Mouse (Mus musculus) CH12.LX (cell line): Measurements from ENCODE around the gene Spred2. TPM values are rescaled to one million over a fixed set of nuclear protein-coding genes. Genes with fewer than 3 reads are reported as not detected.

Experiments
- DNase-seq: peaks from one replicate; pipeline ENCODE4 v3.0.0-alpha.2; 2013; ENCODE audit errors: extremely low read depth
- H3K27ac ChIP-seq: 2 replicates; pipeline ENCODE4 v1.5.1; 2012; ENCODE audit warnings: low read depth, mild to moderate bottlenecking, control low read depth, moderate library complexity; ENCODE audit not compliant: insufficient read depth
- H3K27me3 ChIP-seq: replicated peaks from 2 replicates; pipeline ENCODE3; 2012; ENCODE audit warnings: inconsistent platforms
- H3K36me3 ChIP-seq, 2 experiments: replicated peaks in 1 of 2; 2 replicates each; pipeline versions ENCODE3 to v1.6.1; 2012; ENCODE audit warnings: inconsistent platforms in 1 of 2, low read length in 1 of 2, mild to moderate bottlenecking in 1 of 2, mixed read lengths in 1 of 2, moderate library complexity in 1 of 2; ENCODE audit not compliant: control insufficient read depth in 1 of 2, insufficient read depth in 1 of 2
- H3K4me1 ChIP-seq, 2 experiments: 2 replicates each; pipeline ENCODE4 v1.6.1; 2012; ENCODE audit warnings: inconsistent platforms in 1 of 2, moderate library complexity in 1 of 2; ENCODE audit not compliant: insufficient read depth in 2 of 2, control insufficient read depth in 1 of 2
- H3K4me2 ChIP-seq: 2 replicates; pipeline ENCODE4 v1.6.1; 2012; ENCODE audit warnings: low read depth, mild to moderate bottlenecking, control low read depth; ENCODE audit not compliant: poor library complexity, insufficient read depth, severe bottlenecking
- H3K4me3 ChIP-seq, 3 experiments: fragments of 150-350 bp in 1 of 3; sonication (generic) in 1 of 3; replicated peaks in 1 of 3; 2 replicates each; pipeline versions ENCODE3 to v1.5.1; 2011 to 2012; ENCODE audit warnings: low read depth in 2 of 3, low read length in 2 of 3, mild to moderate bottlenecking in 2 of 3, moderate library complexity in 2 of 3, control low read depth in 1 of 3, improper control_type of control experiment in 1 of 3, inconsistent platforms in 1 of 3, mixed read lengths in 1 of 3; ENCODE audit not compliant: poor library complexity in 1 of 3
- H3K79me2 ChIP-seq: replicated peaks from 2 replicates; pipeline ENCODE4 v1.6.1; 2012; ENCODE audit warnings: mild to moderate bottlenecking, moderate library complexity; ENCODE audit not compliant: control insufficient read depth, poor library complexity, insufficient read depth, severe bottlenecking; ENCODE audit errors: extremely low read depth
- H3K9ac ChIP-seq: 2 replicates; pipeline ENCODE4 v1.6.1; 2012; ENCODE audit warnings: low read depth, mild to moderate bottlenecking, control low read depth, moderate library complexity; ENCODE audit not compliant: insufficient read depth
- H3K9me3 ChIP-seq: replicated peaks from 2 replicates; pipeline ENCODE3; 2012; ENCODE audit warnings: low read length, inconsistent platforms, mixed read lengths
- BHLHE40 ChIP-seq: IDR thresholded peaks from 2 replicates; pipeline ENCODE4 v1.6.1; 2011; ENCODE audit warnings: mild to moderate bottlenecking, low read depth, low read length, improper control_type of control experiment
- CHD1 ChIP-seq: IDR thresholded peaks from 2 replicates; pipeline ENCODE4 v1.6.1; 2012; ENCODE audit warnings: low read depth, low read length, improper control_type of control experiment, inconsistent platforms
- CHD2 ChIP-seq: IDR thresholded peaks from 2 replicates; pipeline ENCODE4 v1.6.1; 2011; ENCODE audit warnings: low read length, improper control_type of control experiment
- CTCF ChIP-seq, 2 experiments: IDR thresholded peaks in 1 of 2; conservative IDR thresholded peaks in 1 of 2; 2 replicates each; pipeline ENCODE4 v1.5.1; 2011 to 2012; ENCODE audit warnings: low read depth in 2 of 2, low read length in 2 of 2, improper control_type of control experiment in 1 of 2, inconsistent platforms in 1 of 2, mild to moderate bottlenecking in 1 of 2, moderate library complexity in 1 of 2
- E2F4 ChIP-seq: IDR thresholded peaks from 2 replicates; pipeline ENCODE4 v1.6.1; 2011; ENCODE audit warnings: low read depth, low read length, improper control_type of control experiment; ENCODE audit not compliant: insufficient replicate concordance
- ELF1 ChIP-seq: IDR thresholded peaks from 2 replicates; pipeline ENCODE4 v1.6.1; 2014; ENCODE audit warnings: low read depth, mild to moderate bottlenecking, inconsistent platforms, low read length, improper control_type of control experiment
- EP300 ChIP-seq: IDR thresholded peaks from 2 replicates; pipeline ENCODE4 v1.6.1; 2011; ENCODE audit warnings: low read length, improper control_type of control experiment
- ETS1 ChIP-seq: conservative IDR thresholded peaks from 2 replicates; pipeline ENCODE4 v1.6.1; 2012; ENCODE audit warnings: low read depth, mild to moderate bottlenecking, inconsistent platforms, low read length, improper control_type of control experiment, moderate library complexity
- GABPA ChIP-seq: IDR thresholded peaks from 2 replicates; pipeline ENCODE4 v1.6.1; 2012; ENCODE audit warnings: low read depth, low read length, improper control_type of control experiment, inconsistent platforms; ENCODE audit not compliant: insufficient replicate concordance
- HCFC1 ChIP-seq: IDR thresholded peaks from 2 replicates; pipeline ENCODE4 v1.6.1; 2012; ENCODE audit warnings: low read depth, mild to moderate bottlenecking, inconsistent platforms, low read length, improper control_type of control experiment
- IRF4 ChIP-seq: IDR thresholded peaks from 2 replicates; pipeline ENCODE4 v1.6.1; 2014; ENCODE audit warnings: low read depth, mild to moderate bottlenecking, inconsistent platforms, low read length, improper control_type of control experiment
- JUN ChIP-seq: IDR thresholded peaks from 2 replicates; pipeline ENCODE4 v1.6.1; 2011; ENCODE audit warnings: low read depth, mild to moderate bottlenecking, low read length, improper control_type of control experiment, moderate library complexity; ENCODE audit not compliant: insufficient read depth
- JUND ChIP-seq: conservative IDR thresholded peaks from 2 replicates; pipeline ENCODE4 v1.6.1; 2011; ENCODE audit warnings: low read depth, low read length, improper control_type of control experiment
- KAT2A ChIP-seq: IDR thresholded peaks from 2 replicates; pipeline ENCODE4 v1.6.1; 2012; ENCODE audit warnings: low read length, improper control_type of control experiment, inconsistent platforms; ENCODE audit not compliant: insufficient replicate concordance
- MAFK ChIP-seq: IDR thresholded peaks from 2 replicates; pipeline ENCODE4 v1.6.1; 2011; ENCODE audit warnings: low read length, improper control_type of control experiment; ENCODE audit not compliant: insufficient replicate concordance
- MAX ChIP-seq: IDR thresholded peaks from 2 replicates; pipeline ENCODE4 v1.6.1; 2011; ENCODE audit warnings: low read length, improper control_type of control experiment
- MAZ ChIP-seq: IDR thresholded peaks from 2 replicates; pipeline ENCODE4 v1.6.1; 2012; ENCODE audit warnings: low read depth, mild to moderate bottlenecking, inconsistent platforms, low read length, improper control_type of control experiment, moderate library complexity
- MEF2A ChIP-seq: IDR thresholded peaks from 2 replicates; pipeline ENCODE4 v1.6.1; 2014; ENCODE audit warnings: low read depth, mild to moderate bottlenecking, inconsistent platforms, low read length, improper control_type of control experiment, borderline replicate concordance
- MXI1 ChIP-seq: IDR thresholded peaks from 2 replicates; pipeline ENCODE4 v1.6.1; 2011; ENCODE audit warnings: mild to moderate bottlenecking, low read depth, low read length, improper control_type of control experiment
- MYC ChIP-seq: IDR thresholded peaks from 2 replicates; pipeline ENCODE4 v1.6.1; 2011; ENCODE audit warnings: low read depth, mild to moderate bottlenecking, improper control_type of control experiment, low read length
- NELFE ChIP-seq: IDR thresholded peaks from 2 replicates; pipeline ENCODE4 v1.6.1; 2011; ENCODE audit warnings: low read depth, low read length, improper control_type of control experiment
- NRF1 ChIP-seq: IDR thresholded peaks from 2 replicates; pipeline ENCODE4 v1.6.1; 2014; ENCODE audit warnings: low read depth, mild to moderate bottlenecking, inconsistent platforms, low read length, improper control_type of control experiment, moderate library complexity
- PAX5 ChIP-seq: IDR thresholded peaks from 2 replicates; pipeline ENCODE4 v1.6.1; 2012; ENCODE audit warnings: low read length, inconsistent platforms, mixed read lengths
- POLR2A ChIP-seq: IDR thresholded peaks from 2 replicates; pipeline ENCODE4 v1.6.1; 2011; ENCODE audit warnings: low read depth, mild to moderate bottlenecking, improper control_type of control experiment, low read length
- POLR2AphosphoS2 ChIP-seq: IDR thresholded peaks from 2 replicates; pipeline ENCODE4 v1.6.1; 2011; ENCODE audit warnings: low read depth, low read length, improper control_type of control experiment
- RAD21 ChIP-seq: IDR thresholded peaks from 2 replicates; pipeline ENCODE4 v1.6.1; 2011; ENCODE audit warnings: low read depth, mild to moderate bottlenecking, low read length, improper control_type of control experiment, moderate library complexity
- RCOR1 ChIP-seq: conservative IDR thresholded peaks from 2 replicates; pipeline ENCODE4 v1.6.1; 2012; ENCODE audit warnings: low read depth, mild to moderate bottlenecking, inconsistent platforms, low read length, improper control_type of control experiment
- SIN3A ChIP-seq: IDR thresholded peaks from 2 replicates; pipeline ENCODE4 v1.6.1; 2012; ENCODE audit warnings: low read length, improper control_type of control experiment, inconsistent platforms
- SMC3 ChIP-seq: IDR thresholded peaks from 2 replicates; pipeline ENCODE4 v1.6.1; 2011; ENCODE audit warnings: low read depth, low read length, improper control_type of control experiment
- TBP ChIP-seq: conservative IDR thresholded peaks from 2 replicates; pipeline ENCODE4 v1.6.1; 2011; ENCODE audit warnings: low read depth, low read length, improper control_type of control experiment
- TCF12 ChIP-seq: IDR thresholded peaks from 2 replicates; pipeline ENCODE4 v1.6.1; 2014; ENCODE audit warnings: low read depth, mild to moderate bottlenecking, inconsistent platforms, low read length, improper control_type of control experiment
- UBTF ChIP-seq: IDR thresholded peaks from 2 replicates; pipeline ENCODE4 v1.6.1; 2012; ENCODE audit warnings: low read depth, mild to moderate bottlenecking, inconsistent platforms, low read length, improper control_type of control experiment, moderate library complexity
- USF1 ChIP-seq: IDR thresholded peaks from 2 replicates; pipeline ENCODE4 v1.6.1; 2014; ENCODE audit warnings: low read depth, mild to moderate bottlenecking, inconsistent platforms, low read length, improper control_type of control experiment
- USF2 ChIP-seq: conservative IDR thresholded peaks from 2 replicates; pipeline ENCODE4 v1.6.1; 2011; ENCODE audit warnings: low read depth, low read length, improper control_type of control experiment
- ZC3H11A ChIP-seq: IDR thresholded peaks from 2 replicates; pipeline ENCODE4 v1.6.1; 2012; ENCODE audit warnings: low read depth, mild to moderate bottlenecking, inconsistent platforms, low read length, improper control_type of control experiment
- ZKSCAN1 ChIP-seq: IDR thresholded peaks from 2 replicates; pipeline ENCODE4 v1.6.1; 2012; ENCODE audit warnings: low read depth, inconsistent platforms, low read length, improper control_type of control experiment, borderline replicate concordance
- ZMIZ1 ChIP-seq: IDR thresholded peaks from 2 replicates; pipeline ENCODE4 v1.6.1; 2012; ENCODE audit warnings: low read depth, mild to moderate bottlenecking, inconsistent platforms, low read length, improper control_type of control experiment
- ZNF384 ChIP-seq: IDR thresholded peaks from 2 replicates; pipeline ENCODE4 v1.6.1; 2012; ENCODE audit warnings: low read depth, low read length, improper control_type of control experiment, inconsistent platforms
- dilution Hi-C: fragments of 300-500 bp; cut with MboI; formaldehyde crosslinking; loops from 2 replicates; pipeline ENCODE4 v1.14.3; 2020; ENCODE audit warnings: low sequenced_read_pairs; ENCODE audit not compliant: extremely low pct_unique_long_range_greater_than_20kb, extremely low pct_ligation_motif_present
- in situ Hi-C: fragments of 300-500 bp; cut with MboI; formaldehyde crosslinking; loops from 3 replicates; pipeline ENCODE4 v1.14.3; 2019; ENCODE audit warnings: low sequenced_read_pairs, low pct_ligation_motif_present, low pct_unique_long_range_greater_than_20kb, mixed read lengths
- polyA plus RNA-seq: library from polyadenylated mRNA; unstranded; fragments of >175 nt; gene quantifications from 2 replicates; pipeline ENCODE4 v1.2.1, GENCODE M21; 2012; ENCODE audit warnings: low read depth; ENCODE audit not compliant: insufficient read length
- total RNA-seq, 2 experiments: library from RNA; depleted of rRNA; stranded (reverse); fragments of 300-350 nt in 1 of 2; fragments of >200 nt in 1 of 2; gene quantifications; 2 replicates each; pipeline ENCODE4 v1.2.3; 2012 to 2014

Gene Spred2
- total and polyA plus RNA-seq, 3 experiments = 1.4 to 15.8 (median 4.2) TPM

DNA sequence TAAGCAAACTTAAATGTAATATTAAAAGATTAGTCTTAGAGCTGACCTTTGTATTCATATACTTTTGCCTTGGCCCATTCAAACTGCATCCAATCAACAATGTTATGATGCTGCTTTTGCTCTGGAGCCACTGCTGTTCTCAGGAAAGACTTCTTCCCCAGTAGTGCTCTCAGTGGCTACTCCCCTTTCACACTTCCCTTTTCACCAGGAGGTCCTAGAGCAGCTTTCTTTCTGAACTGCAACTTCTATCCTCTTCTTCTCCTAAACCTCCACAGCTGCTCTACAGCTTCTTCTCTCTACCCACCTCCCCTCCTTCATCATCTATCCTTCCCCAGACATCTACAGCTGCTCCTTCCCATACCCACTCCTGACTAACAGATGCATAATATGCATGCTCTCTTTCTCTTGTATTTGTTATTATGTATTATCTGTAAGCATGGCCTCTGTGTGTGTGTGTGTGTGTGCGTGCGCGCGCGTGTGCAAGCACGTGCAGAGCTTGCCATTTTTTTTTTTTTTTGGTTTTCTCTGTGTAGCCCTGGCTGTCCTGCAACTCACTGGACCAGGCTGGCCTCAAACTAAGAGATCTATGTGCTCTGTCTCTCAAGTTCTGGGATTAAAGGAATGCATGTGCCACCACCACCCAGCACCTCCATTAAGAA lies 144.3 kb downstream of the Spred2 start:
- H3K36me3 ChIP-seq = peaks cover 64 to 83% of the 10 kb centered on the region in 2 experiments
- peaks cover 5 to 27% of the 10 kb centered on the region in 2 experiments for H3K4me1 ChIP-seq
- dilution Hi-C loops = no loop called here
- peak; percentile 54 for DNase-seq
- no peaks in the 10 kb centered on the region for H3K9me3 ChIP-seq
- TF ChIP-seq ZKSCAN1 = no peak
- TF ChIP-seq JUN = no peak
- TF ChIP-seq HCFC1 = no peak
- peak; percentile 83 for TF ChIP-seq IRF4
- no peak for TF ChIP-seq ELF1
- no peak for TF ChIP-seq UBTF
- TF ChIP-seq TBP = 0 out of 2 replicates have a peak, but pooled peaks have one; percentile 28
- peak; percentile 10; the same call in 1 of the 2 replicates for TF ChIP-seq MXI1
- peak; percentile 63 for TF ChIP-seq ZNF384
- no peak; the same call in 1 of the 2 replicates for TF ChIP-seq RAD21
- no peak for TF ChIP-seq RCOR1
- TF ChIP-seq E2F4 = no peak
- no peak for TF ChIP-seq GABPA
- TF ChIP-seq MAFK = no peak
- no peak for TF ChIP-seq MAZ
- peak; percentile 84 for TF ChIP-seq EP300
- no peak for TF ChIP-seq PAX5
- TF ChIP-seq BHLHE40 = peak; percentile 77
- TF ChIP-seq JUND = 0 out of 2 replicates have a peak, but pooled peaks have one; percentile 34
- no peak for TF ChIP-seq USF2
- TF ChIP-seq KAT2A = no peak
- no peak for TF ChIP-seq SIN3A
- no peak for TF ChIP-seq POLR2A
- TF ChIP-seq NRF1 = no peak
- TF ChIP-seq ETS1 = no peak
- TF ChIP-seq TCF12 = no peak
- TF ChIP-seq SMC3 = peak; percentile 17; the same call in 1 of the 2 replicates
- TF ChIP-seq CHD2 = no peak
- TF ChIP-seq MAX = no peak
- TF ChIP-seq CHD1 = no peak
- TF ChIP-seq ZC3H11A = no peak
- no peak for TF ChIP-seq MYC
- no peak for TF ChIP-seq USF1
- TF ChIP-seq MEF2A = no peak
- no peak for TF ChIP-seq NELFE
- TF ChIP-seq CTCF (conservative IDR thresholded peaks at IDR 0.05 in 1 of 2, IDR thresholded peaks at IDR 0.05 in 1 of 2; ENCODE audit: low read depth in 2 of 2, low read length in 2 of 2) = no peak
- no peak for TF ChIP-seq ZMIZ1
- TF ChIP-seq POLR2AphosphoS2 = no peak
- H3K27ac ChIP-seq = no peak overlapping the region
- in situ Hi-C loops = no loop called here
- no peaks in the 10 kb centered on the region for H3K27me3 ChIP-seq
- no peak overlapping the region for H3K9ac ChIP-seq
- H3K4me3 ChIP-seq = no peak overlapping the region
- peaks cover 7% of the 10 kb centered on the region for H3K79me2 ChIP-seq
- no peak overlapping the region for H3K4me2 ChIP-seq
